Mouse (Mus musculus) Patski (cell line): ENCODE measurements around the gene Nebl. TPM values are rescaled to one million over a fixed set of nuclear protein-coding genes. Genes with fewer than 3 reads are reported as not detected.

Experiments
- ATAC-seq: fragments of 100-300 bp; one replicate; pipeline ENCODE4 v1.8.0; 2021
- CTCF ChIA-PET: fragments of 350-600 bp; sonication (Branson Sonifier 250); formaldehyde crosslinking; loops from one replicate; lab custom pipeline; 2022; ENCODE audit warnings: inconsistent platforms; lab: Charles Lee
- POLR2A ChIA-PET: fragments of 350-600 bp; sonication (Branson Sonifier 250); formaldehyde crosslinking; loops from one replicate; lab custom pipeline; 2022; ENCODE audit warnings: antibody characterized with exemption, inconsistent platforms; lab: Charles Lee
- DNase-seq: peaks from one replicate; pipeline ENCODE4 v3.0.0-alpha.2; 2011; ENCODE audit warnings: low read depth, low spot score
- H3K27me3 ChIP-seq: fragments of 371-371 bp; one replicate; pipeline ENCODE4 v1.5.1; 2021
- CTCF ChIP-seq: fragments of 100-300 bp; IDR thresholded peaks from one replicate; pipeline ENCODE4 v1.5.1; 2021
- in situ Hi-C: fragments of 300-500 bp; cut with MboI; formaldehyde crosslinking; loops from 3 replicates; pipeline ENCODE4 v1.11.1; 2018; ENCODE audit warnings: low pct_unique_long_range_greater_than_20kb, mixed read lengths
- polyA plus RNA-seq: library from polyadenylated mRNA; unstranded; gene quantifications from one replicate; pipeline ENCODE4 v1.2.3, GENCODE M21; 2021

Nebl gene
- polyA plus RNA-seq, 1 experiment from 2014 or later: 0.33 TPM

DNA sequence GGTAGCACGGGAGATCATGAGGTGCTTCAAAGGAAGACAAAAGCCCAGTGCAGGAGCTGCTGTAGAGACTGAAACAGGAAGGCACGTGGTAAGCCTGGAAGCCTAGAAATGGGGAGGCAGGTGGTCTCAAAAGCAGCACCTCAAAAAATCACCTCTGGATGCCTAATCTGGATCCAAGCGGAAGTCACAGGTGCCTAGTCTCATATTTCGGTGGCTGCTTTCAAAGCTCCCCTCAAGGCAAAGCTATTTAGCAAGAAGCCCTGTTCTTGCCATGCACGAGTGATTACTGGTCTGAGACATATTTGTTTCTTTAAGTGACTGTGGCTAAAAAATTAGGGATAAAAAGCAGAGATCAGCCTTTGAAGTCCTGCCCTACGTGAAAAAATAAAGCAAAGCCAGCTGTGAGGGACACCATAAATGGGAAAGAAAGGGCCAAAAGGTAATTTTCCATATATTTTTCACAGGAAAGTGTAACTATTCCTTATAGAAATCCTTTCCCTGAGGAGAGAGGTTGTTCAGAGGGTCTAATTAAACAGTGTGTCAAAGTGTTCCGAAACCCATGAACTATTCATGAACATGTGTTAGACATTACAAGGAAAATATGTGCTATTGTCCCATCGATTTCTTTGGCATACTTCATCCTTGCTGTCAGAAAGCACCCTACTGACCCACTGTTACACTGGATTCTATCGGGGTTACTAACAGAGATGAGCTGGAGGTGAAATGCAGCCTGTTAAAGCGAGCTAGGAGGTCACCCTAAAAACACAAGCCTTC, 206.9 kb downstream of the Nebl start:
- ChIA-PET POLR2A (no interaction called here), CTCF (interaction anchor here (1.6 to 1.8 kb wide), 2 partner anchors 8 to 10 kb away, joined by 3 to 5 read pairs; no protein-coding TSS in a partner anchor)
- DNase-seq (no peak), ATAC-seq (no peak)
- TF ChIP-seq CTCF: no peak
- in situ Hi-C loops: no loop called here
- H3K27me3 ChIP-seq: no peaks in the 10 kb centered on the region

DNA sequence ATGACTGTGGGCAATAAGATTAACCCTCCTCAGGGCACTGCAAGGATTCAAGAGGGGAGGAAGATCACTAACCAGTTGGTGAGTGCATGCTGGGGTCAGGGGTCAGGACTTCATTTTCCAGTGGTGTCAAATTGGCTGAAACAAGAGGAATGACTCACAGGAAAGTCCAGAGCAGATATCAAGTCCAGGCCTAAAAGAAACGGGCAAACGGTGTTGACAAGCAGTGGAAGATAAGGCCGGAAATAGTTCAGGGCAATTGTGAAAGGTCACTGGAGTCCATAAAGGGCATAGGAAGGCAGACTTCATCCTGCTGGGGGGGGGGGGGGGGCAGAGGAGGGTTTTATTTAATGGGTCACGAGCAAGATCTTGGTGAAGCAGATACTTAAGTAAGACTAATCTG, 207.5 kb downstream of the Nebl start:
- DNase-seq (no peak), ATAC-seq (no peak)
- no peaks in the 10 kb centered on the region for H3K27me3 ChIP-seq
- CTCF ChIA-PET: no interaction called here
- POLR2A ChIA-PET: no interaction called here
- TF ChIP-seq CTCF: no peak
- in situ Hi-C loops: no loop called here

DNA sequence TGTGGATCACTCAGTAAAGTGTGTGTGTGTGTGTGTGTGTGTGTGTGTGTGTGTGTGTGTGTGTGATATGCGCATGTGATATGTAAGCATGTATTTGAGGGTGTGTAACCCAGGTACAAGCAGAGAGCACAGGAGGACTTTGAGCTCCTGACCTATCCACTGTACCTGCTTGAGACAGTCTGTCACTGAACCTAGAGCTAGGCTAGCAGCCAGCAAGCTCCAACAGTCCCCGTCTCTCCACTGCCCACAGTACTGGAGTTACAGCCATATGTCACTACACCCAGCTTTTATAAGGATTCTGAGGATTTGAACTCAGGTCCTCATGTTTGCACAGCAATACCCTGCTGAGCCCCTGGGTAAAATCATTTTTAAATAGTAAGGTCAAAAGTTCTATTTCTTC, 215.6 kb downstream of the Nebl start:
- in situ Hi-C loops: no loop called here
- no peak for TF ChIP-seq CTCF
- DNase-seq (no peak), ATAC-seq (no peak)
- no peaks in the 10 kb centered on the region for H3K27me3 ChIP-seq
- POLR2A ChIA-PET: no interaction called here
- CTCF ChIA-PET: interaction anchor here (1.6 kb wide), 1 partner anchor 9 kb away, joined by 5 read pairs; no protein-coding TSS in a partner anchor

DNA sequence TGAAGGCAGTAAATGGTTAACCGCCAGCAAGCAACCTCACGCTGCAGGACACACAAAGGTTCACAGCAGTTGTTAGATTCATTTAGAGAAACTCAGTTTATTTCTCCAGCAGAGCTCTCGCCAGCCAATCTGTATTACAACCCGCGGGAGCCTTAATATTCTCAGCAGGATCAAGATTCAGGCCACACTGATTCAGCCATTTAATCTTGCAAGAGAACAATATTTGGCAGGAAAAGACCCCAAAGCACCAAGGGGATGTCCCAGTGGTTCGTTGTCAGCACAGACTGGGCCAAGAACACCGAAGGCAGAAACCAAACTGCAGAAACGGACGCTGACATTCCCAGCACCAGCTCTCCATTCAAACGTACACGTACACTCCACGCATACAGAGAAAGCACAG, 216.5 kb downstream of the Nebl start:
- no peaks in the 10 kb centered on the region for H3K27me3 ChIP-seq
- no peak for ATAC-seq
- TF ChIP-seq CTCF: no peak
- DNase-seq: no peak
- in situ Hi-C loops: no loop called here
- ChIA-PET POLR2A (no interaction called here), CTCF (no interaction called here)

DNA sequence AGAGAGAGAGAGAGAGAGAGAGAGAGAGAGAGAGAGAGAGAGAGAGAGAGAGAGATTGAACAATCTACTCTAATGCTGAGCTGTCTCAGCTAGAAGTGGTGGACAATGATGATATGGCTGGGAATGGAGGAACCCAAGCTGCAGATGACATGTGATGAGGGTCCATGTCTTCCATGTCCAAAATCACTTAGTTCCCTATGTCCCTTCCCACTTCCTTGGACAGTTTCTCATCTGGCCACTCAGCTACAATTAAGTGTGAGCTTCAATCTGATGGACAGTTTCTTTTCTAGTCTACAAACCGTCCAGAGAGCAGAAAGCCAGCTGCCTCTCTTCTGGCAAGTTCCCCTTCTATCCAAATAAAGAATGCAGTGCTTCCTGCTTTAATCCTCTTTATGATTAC, 221.3 kb downstream of the Nebl start:
- no peak for TF ChIP-seq CTCF
- in situ Hi-C loops: no loop called here
- CTCF ChIA-PET: interaction anchor here (0.9 kb wide), 1 partner anchor 9 kb away, joined by 4 read pairs; no protein-coding TSS in a partner anchor
- H3K27me3 ChIP-seq: no peaks in the 10 kb centered on the region
- DNase-seq: no peak
- ATAC-seq: no peak
- POLR2A ChIA-PET: no interaction called here

DNA sequence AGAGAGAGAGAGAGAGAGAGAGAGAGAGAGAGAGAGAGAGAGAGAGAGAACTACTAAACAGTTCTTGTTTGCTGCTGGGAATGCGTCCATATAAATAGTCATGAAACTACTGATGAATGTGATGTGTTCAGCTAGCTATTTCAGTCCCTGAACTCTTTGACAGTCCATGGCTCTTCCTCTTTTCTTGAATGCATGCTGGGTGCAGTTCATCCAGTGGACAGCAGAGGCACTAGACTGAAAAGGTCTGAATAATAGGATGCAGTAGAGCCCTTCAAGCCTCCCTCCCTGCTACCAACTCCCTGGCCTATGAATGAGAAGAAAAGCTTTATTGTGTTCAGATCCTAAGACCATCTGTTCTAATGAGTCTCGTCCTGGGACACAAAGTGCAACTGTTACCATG, 223.9 kb downstream of the Nebl start:
- TF ChIP-seq CTCF: peak; percentile 37
- DNase-seq: no peak
- ChIA-PET POLR2A (no interaction called here), CTCF (interaction anchor here (0.6 to 1.2 kb wide), 3 partner anchors 9 to 11 kb away, joined by 3 to 5 read pairs (median 3); no protein-coding TSS in a partner anchor)
- H3K27me3 ChIP-seq: no peaks in the 10 kb centered on the region
- no peak for ATAC-seq
- in situ Hi-C loops: no loop called here

DNA sequence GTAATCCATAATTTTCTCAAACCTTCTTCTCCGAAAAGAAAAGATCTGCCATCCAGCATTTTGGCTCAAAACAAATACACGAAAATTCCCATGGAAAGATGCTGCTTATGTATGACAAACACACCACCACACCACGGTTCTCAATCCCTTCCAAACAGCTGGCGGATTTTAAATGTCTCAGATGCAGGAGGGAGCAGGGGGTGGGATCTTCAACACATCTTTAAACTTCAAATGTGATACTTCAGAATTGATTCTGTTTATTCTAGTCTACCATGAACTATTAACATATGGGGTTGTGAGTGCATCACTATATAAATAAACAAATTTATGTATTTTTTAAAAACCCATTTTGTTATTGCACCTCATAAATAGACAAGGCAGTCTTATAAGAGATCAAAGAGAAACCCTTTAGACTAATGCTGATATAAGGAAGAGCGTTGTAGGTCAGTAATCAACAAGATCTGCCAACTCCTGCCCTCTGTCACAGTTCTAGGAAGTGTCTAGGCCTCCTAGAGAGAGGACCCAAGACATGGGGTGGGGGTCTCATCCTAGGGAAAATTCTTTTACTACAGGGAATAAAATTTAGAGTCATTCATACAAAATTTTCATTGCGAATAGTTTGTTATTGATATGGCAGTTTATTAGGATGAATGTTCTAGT, 227.0 kb downstream of the Nebl start:
- H3K27me3 ChIP-seq: no peaks in the 10 kb centered on the region
- DNase-seq (no peak), ATAC-seq (no peak)
- ChIA-PET POLR2A (no interaction called here), CTCF (no interaction called here)
- in situ Hi-C loops: no loop called here
- TF ChIP-seq CTCF: no peak

DNA sequence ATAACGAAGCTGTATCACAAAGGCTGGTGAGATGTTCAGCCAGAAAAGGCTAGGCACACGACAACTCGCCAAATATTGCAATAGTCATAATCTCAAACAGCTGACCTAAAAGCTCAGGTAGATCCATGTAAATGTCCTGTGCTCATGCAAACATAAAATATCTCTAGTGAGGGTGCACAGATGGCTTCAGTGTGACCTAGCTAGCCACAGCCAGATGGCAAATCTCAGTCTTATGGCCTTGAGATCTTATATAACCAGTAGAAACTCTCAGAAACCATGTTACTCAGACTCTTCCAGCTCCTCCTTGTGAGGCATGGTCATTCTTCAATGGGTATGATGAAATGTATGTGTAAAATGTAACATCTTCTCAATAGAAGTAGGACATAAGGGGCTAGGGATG, 230.2 kb downstream of the Nebl start:
- ChIA-PET POLR2A (no interaction called here), CTCF (interaction anchor here (1.1 kb wide), 1 partner anchor 9 kb away, joined by 4 read pairs; no protein-coding TSS in a partner anchor)
- in situ Hi-C loops: no loop called here

DNA sequence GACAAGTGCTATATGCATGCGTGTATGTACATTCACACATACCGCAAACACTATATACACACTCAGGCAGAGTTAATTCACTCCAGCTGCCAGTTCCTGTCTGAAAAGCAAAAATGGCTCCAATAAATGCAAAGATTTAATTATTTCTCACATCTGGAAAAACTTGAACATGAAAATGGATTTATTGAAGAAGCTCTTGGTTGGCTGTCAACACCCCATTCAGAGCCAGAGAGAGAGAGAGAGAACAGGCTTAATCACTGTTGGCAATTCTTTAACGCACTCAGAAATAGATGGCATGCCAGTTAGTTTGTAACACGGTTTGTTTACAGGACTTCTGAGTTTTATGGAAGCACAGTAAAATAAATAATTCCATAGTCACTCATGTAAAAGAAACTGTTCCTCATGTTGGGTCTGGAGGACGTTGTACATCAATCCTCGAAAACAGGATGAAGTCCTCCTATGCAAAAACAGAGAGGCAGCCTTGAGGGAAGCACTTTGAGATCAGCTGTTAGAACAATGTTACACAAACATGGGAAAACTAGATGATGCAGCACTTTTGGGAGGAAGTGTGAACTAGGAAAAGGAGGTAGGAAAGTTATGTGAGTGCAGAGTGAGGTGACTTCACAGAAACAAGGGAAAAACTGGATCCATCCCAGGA, 265.6 kb downstream of the Nebl start:
- H3K27me3 ChIP-seq: no peaks in the 10 kb centered on the region
- no peak for TF ChIP-seq CTCF
- ChIA-PET POLR2A (no interaction called here), CTCF (no interaction called here)
- no peak for ATAC-seq
- in situ Hi-C loops: no loop called here
- no peak for DNase-seq

More for the DNA sequence above, 230.2 kb downstream of the Nebl start:
- ATAC-seq: no peak
- DNase-seq: no peak
- no peaks in the 10 kb centered on the region for H3K27me3 ChIP-seq
- TF ChIP-seq CTCF: no peak

DNA sequence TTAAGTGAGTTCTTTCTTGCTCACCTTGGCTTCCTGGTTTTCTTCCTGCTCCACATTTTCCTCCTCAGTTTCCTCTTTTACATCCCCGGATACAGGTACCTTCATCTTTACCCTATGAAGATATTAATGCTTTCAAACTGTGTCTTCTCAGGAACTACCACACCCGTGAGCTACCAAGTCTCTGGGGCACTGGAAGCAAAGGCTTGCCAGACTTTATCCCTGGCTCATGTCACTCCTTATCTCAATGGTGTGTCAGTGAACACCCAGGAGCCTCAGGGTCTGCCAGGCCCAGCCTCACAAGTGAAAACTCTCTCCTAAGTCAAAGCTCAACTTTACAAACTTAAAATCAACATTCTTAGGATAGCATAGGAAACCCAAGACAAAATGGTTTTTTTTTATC, 270.8 kb downstream of the Nebl start:
- POLR2A ChIA-PET: interaction anchor here (0.6 kb wide), 1 partner anchor 1744 kb away, joined by 4 read pairs; no protein-coding TSS in a partner anchor
- no peak for DNase-seq
- ATAC-seq: no peak
- in situ Hi-C loops: no loop called here
- TF ChIP-seq CTCF: no peak
- CTCF ChIA-PET: no interaction called here
- no peaks in the 10 kb centered on the region for H3K27me3 ChIP-seq
